Mouse (Mus musculus) layer of hippocampus, postnatal 36 days (tissue): ENCODE measurements around the gene Aste1. TPM values are rescaled to one million over a fixed set of nuclear protein-coding genes. Genes with fewer than 3 reads are reported as not detected.

ENCODE experiments used
- DNase-seq, 2 experiments: peaks; one replicate each; pipeline ENCODE4 v3.0.0; 2022
- total RNA-seq, 2 experiments: library from RNA; stranded (reverse); gene quantifications; 2 replicates each; pipeline ENCODE4 v1.2.3; 2021

Aste1 gene
- total RNA-seq = 10 to 100 TPM in 1 of 2 experiments, 1 to 10 TPM in 1; 9.4 to 11.2 TPM

DNA sequence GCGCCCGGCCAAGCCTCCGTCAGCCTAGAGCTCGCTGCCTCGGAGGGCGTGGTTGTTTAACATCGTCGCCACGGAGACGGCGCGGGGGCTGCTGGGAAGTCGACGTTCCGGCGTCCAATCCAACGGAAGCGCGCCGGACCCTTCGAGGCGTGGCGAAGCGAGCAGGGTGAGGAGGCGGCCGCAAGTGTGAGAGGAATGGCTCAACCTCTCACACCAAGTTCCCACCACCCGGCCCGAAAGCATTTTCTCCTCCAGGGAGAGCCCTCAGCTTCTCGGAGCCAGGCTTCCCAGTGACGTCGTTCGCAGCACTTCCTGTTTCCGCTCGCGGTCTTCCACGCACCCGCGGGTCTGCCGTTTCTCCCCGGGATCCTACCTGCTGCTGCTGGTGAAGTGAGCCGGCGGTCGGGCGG is at the start of gene Aste1, which contains the start of gene Nek11:
Aste1 (plus strand) TSS at position 175 of the 410 bp plus-strand sequence.
Nek11 (minus strand) TSS at position 307 of the 410 bp plus-strand sequence.
- peak; percentile 92 for DNase-seq

DNA sequence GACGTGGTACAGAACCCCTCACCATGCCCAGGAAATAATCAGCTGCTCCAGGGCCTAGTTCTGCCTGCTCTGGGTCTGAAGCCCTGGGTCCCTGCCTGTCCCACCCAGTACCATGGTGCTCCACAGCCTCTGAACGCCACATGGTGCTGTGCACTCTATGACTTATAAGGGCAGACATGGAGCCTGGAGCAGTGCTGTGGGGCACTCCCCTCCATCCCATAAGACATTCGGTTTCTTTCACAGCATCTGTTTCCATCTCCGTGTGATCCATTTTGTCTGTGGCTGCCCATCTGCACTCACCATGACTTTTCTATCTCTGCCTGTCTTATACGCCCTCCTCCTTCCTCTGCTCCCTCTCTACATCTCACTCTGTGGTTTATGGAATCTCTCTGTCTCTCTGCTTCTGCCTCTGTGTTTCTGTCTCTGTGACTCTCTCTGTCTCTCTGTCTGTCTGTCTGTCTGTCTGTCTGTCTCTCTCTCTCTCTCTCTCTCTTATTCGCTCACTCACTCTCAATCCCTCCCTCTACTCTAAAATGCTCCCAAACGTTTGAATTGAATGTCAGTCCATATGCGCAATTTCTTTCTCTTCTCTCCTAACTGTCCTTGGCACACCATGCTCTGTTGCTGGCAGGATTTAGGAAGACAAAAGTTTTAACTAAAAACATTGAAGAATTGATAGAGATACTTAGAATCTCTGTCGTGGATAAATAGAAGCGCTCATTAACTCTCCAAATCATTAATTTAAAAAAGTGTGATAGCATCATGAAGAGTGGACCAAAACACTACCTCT is 46.8 kb upstream of the Aste1 start:
- DNase-seq = no peak

DNA sequence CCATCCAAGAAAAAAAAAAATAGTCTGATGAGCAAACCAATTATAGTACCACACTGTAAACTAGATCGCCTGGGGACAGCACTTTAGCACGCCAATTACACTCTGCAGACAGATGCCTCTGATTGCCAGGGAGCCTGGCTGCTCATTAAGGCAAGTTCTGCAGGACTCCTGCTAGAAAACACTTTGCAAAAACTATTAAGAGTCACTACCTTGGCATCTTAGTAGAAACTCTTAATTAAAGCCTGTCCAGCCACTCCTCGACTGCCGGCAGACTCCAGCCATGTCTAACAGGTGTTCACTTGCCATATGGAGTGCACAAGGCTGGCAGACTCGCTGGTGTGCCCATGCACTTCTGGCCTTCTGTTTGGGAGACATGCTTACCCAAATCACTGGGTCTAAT is 46.2 kb upstream of the Aste1 start:
- peak in 1 of 2 experiments; percentile 23 for DNase-seq

DNA sequence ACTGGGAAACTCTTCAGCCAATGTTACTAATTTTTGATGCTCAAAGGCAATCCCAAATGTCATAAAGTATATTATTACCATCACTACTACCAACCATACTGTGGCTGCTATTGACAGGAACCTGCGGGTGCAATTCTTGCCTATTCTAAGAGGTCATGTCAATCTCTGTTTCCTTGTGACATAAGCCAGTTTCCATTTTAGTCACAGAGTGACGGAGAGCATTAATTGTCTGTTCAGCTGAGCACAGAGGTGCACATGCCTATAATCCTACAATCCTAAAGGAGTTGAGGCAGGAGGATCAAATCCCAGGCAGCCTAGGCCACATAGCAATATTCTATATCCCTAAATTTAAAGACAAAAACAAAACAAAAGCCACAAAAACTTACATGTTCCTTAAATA is 33.0 kb upstream of the Aste1 start:
- DNase-seq = no peak

DNA sequence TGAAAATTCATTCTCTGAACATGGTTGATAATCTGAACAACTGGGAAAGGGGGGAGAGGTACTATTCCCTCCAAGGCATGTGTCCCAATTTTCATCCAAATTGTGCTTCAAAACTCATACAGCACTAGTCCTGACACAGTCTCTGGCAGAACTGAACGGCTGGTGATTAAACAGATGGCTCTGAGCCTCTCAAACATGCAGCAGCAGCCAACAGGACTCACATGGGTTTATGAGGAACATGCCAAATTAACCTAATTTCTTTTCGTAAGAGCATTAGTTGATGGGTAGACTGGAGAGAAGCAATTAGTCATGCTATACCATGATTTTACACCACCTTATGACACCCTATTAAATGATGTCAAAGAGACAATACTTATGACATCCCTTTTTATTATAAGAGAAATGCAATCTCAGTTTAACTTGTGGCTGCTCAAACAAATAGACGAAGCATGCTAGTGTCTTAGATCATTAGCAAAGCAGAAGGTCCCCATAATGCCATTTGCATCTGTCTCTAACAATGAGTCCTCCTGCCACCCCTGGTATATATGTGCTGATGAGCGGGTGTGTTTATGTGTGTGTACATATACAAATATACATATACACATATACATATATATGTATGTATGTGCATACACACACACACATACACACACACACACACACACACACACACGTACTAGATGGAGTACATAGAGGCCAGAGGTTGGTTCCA is 31.5 kb upstream of the Aste1 start:
- DNase-seq = peak; percentile 38 to 43

DNA sequence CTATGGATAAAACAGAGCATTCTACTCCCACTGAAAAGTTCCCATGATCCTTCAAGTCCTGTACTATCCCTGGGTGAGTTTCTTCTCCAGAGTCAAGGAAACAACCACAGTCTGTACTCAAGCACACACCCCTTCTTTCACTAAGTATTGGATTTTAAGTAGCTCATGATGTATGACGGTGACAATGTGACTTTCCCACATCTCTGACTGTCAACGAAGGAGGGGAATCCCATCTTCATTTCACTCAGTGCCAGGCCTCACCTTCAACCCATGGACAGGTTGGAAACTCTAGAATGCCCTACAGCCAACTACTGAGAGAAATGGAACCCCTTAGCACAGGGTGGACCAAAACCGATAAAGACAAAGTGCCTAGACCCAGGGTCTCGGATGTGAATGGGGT is 29.0 kb upstream of the Aste1 start:
- no peak for DNase-seq

DNA sequence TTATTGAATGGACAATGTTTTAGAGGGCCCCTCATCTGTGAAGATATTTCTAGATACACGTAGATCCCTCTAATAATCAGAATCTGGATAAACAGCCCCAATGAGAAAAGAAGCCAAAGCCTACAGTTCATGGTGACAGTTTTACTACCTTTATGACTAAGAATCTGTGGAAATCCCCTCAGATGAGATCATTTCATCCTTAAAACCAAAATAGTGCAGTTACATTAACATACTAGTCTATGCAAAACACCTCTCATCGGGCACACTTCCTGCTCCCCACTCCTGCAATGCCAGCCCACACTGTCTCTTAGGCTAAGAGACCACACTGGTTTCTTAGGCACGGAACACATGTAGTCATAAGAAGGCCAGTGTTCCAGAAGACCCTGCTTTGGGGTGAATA is 26.6 kb upstream of the Aste1 start:
- DNase-seq = no peak

DNA sequence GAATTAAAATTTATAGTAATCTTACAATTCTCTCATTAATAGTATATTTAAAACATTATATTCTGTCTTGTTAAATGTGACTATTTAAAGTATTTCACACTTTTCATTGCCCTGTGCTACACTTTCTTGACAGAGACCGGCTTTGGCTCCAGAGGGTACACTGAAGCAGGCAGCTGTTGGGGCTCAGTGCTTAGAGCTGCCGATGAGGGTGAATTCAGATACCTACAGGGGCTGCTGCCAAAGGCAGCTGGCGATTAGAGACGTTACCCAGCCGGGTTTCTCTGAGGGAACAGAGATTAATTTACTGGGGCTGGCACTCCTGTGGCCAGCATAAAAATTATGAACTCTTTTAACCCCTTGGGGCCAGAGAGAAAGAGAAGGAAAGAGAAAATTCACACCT is 20.8 kb upstream of the Aste1 start:
- DNase-seq = no peak

DNA sequence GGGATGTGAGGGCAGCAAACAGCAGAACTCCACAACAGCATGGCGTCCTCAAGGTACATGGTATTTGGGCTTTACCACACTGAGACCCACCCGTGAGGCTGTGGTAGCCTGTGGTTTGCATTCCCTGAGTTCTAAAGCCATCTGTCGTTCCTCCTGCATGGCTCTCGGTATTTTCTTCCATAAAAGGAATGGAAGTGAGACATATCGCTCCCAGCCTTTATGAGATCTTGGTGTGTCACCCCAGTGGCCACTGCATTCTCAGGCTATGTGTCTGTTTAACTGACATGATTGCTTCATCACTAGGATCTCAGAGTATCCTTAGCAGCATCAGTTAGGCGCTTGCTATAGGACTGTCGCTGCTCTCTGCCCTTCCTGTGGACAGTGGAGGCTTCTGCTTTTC is 18.8 kb upstream of the Aste1 start:
- DNase-seq = no peak

DNA sequence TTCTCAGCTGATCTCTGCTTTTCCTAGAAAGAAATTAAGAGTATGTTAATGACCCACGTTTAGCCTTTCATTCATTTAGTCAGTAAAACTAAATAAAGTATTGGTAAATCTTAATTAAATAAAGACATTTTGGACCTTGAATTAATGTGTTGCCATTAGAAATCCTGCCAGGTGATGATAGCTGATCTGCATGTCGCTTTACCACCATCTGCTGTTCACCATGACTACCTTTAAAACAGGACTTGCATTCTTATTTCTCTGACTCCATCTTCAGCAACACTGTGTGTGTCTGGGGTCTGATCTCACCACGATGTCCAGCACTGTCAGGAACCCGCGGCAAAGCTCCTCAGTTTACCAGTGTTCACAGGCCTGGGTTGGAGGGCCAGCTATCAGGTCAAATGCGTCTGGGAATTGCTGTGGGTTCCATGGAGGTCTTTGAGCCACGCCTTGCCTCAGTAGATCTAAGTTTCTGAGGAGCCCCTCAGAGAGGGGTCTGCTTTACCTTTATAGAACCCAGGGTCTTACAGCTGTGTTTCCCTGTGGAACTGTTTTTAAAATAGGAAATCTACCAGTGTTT is 18.1 kb upstream of the Aste1 start:
- DNase-seq = no peak

DNA sequence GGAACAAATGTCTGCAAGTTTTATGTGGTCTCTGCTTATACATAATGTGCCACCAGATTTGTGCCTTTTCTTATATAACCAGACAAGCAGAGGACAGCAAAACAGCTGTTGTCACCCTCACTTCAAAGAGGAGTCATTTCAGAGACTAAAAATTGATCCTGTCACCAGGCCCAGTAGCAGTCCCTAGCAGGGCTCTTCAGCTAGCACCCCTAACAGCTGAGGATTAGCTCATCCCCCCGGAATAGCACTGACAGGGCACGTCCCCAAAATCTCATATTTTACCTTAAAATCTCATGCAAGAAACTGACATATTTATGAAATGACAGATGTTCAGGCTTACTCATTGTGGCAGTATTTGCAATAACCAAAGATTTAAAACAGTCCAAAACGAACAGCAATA is 17.6 kb upstream of the Aste1 start:
- no peak for DNase-seq

DNA sequence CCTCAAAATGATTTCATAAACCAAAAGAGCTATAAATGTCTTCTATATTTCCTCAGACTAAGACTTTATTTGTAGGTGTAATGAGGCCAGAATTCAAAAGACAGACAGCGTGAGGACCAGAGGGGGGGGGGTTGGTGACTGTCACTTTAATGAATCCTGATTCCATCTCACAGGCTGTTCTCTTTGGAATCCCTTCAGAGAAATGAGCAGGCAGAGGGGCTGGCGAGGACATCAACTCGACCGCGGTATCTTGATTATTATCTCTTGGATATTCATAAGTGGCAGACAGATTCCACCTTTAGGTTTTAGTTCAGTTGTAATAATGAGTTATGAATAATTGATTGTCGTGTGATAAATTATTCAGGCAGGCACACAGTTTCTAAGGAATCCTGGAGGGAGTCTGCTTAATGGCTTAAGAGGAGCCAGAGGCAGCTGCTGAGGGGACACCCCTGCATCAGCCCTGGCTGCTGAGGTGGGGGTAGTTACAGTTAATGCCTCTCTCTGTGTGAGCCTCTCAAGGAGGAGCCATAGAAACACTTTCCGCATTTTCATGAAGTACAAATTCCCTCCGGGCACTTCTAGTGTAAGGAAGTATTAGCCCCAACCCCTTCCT is 15.6 kb upstream of the Aste1 start:
- DNase-seq = no peak

DNA sequence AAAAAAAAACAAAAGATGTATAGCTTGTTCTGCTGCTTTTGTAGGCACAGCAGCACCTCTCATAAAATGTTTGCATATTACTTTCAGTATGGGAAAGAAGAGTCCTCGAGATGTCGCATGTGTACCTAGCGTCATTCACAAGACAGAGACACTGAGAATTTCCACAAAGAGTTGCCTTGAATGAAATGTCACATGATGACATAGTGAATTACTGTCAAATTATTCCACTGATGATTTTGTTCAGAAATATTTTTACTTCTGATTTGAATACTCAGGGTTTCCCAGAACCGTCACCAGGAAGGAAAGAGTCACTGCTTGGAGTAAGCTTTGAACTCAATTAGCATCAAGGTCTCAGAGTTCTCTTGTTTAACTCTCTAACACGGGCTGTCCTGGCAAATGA is 7.8 kb upstream of the Aste1 start:
- no peak for DNase-seq

DNA sequence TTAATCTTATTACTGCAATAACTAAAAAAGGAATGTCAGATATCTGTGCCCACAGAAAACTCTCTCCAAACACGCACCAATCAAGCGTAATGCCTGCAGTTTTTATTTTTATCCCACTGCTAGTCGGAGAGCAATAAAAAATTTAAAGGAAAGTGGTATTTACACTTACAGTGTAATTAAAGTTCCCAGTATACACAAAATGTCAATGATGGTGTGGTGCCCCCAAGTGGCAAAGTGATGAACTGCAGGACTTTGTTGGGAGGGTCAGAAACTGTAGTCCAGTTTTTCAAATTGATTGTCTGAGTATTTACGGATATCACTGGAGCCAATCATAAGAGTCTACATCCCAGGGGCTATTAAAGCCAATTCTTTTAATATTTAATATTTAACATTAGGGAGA is 5.9 kb upstream of the Aste1 start:
- DNase-seq = peak; percentile 57 to 80

DNA sequence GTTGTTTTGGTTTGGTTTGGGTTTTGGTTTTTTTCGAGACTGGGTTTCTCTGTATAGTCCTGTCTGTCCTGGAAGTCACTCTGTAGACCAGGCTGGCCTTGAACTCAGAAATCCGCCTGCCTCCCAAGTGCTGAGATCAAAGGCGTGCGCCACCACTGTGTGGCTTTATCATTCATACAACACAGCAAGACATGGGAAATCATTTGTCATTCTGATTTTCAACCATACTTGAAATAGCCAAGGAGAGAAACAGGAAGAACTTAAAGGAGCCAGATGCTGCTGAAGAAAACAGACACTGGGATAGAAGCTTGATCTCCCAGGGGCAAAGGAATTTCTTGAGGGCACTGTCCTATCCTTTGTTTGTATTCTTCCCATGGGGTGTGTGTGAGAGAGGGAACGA is 4.6 kb upstream of the Aste1 start:
- no peak for DNase-seq

DNA sequence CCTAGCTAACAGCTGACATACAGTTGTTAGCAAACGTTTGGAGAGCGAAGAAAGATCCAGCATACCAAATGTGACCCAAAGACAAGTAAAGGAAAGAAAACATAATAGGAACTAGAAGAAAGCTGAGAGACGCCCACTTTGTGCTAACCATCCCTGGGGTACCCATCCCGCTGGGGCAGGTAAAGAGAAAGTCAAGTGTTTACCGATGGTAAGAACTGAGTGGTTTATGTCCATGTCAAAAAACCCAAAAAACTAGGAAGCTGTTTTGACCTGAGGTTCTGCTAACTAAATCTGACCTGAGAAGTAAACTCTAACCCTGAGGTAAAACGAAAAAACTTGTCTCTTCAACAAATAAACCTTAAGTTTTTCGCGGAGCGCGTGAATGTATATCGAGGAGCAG is 472 bp upstream of the Aste1 start:
- DNase-seq = no peak

DNA sequence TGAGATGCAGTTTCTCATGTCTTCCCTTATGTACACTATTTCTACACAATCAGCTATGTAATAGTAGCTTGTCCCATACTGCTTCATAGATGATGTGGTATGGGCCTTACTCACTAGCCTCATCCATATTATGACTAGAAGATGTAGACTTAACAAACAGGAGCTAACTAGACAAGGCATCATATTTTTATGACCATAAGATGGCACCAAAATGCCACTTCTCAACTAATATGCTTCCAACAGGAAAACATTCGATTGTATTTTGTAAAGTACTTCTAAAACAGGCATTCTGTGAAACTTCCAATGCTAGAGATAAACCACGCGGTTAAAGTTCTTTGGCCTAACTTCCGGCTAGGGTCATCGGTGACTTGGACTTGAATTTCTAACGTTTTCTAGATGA is 13.4 kb downstream of the Aste1 start:
- DNase-seq = no peak

DNA sequence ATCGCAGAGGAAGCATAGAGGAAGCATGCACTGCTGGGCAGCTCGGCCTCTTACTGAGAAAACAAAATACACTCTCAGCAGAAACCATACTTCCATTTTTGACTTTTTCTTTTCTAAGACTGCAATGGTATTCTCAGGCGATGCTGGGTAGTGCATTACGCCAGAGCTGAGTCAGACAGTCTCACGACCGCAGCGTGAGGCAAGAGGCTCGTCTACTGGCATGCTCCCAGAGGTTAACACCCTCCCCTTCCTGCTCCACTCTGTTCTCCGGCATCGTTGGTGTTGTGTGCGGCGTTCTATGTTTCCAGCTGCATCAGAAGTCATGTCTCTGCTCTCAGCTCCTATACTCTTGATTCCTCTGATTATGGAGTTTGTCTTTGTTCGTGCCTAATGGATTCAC is 63.8 kb downstream of the Aste1 start:
- DNase-seq = no peak

DNA sequence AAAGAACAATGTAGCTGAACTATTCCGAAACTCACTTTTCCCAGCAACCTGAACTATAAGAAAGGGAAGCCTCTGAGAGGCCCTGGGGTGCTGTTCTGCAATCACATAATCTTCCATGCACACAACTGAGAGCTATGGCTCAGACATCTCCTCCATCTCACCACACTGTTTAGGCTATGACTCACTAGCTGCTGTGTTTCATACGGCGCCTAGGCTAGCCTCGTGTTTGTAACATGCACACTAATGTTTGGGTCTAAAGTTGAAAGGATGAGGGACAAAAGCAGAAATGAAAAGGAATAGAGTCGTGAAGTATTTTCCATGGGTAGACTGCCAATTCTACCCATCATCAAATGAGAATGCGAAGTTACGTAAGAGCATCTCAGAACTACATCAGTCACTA is 66.3 kb downstream of the Aste1 start:
- DNase-seq = no peak
